Mouse (Mus musculus) stomach, embryonic 16.5 days (tissue): ENCODE measurements around the gene Gm49355. TPM values are rescaled to one million over a fixed set of nuclear protein-coding genes. Genes with fewer than 3 reads are reported as not detected.

Experiments
- ATAC-seq: fragments of 200-750 bp; cut with Nextera tagmentation; 2 replicates; pipeline ENCODE4 v1.8.0; 2017; ENCODE audit warnings: moderate number of reproducible peaks, moderate TSS enrichment; ENCODE audit not compliant: insufficient read depth, low FRiP score
- H3K27ac ChIP-seq: fragments of 300-500 bp; sonication (generic); 2 replicates; pipeline ENCODE4 v1.5.1; 2014; ENCODE audit warnings: low read length
- H3K27me3 ChIP-seq: fragments of 300-500 bp; sonication (generic); 2 replicates; pipeline ENCODE4 v1.6.1; 2014; ENCODE audit warnings: low read length, control low read depth, mixed read lengths; ENCODE audit not compliant: control insufficient read depth, insufficient read depth
- H3K36me3 ChIP-seq: fragments of 300-500 bp; sonication (generic); 2 replicates; pipeline ENCODE4 v1.6.1; 2014; ENCODE audit warnings: low read length; ENCODE audit not compliant: control insufficient read depth, insufficient read depth
- H3K4me1 ChIP-seq: fragments of 300-500 bp; sonication (generic); 2 replicates; pipeline ENCODE4 v1.6.1; 2014; ENCODE audit warnings: low read length, control low read depth, mixed read lengths; ENCODE audit not compliant: control insufficient read depth, insufficient read depth
- H3K4me2 ChIP-seq: fragments of 300-500 bp; sonication (generic); 2 replicates; pipeline ENCODE4 v1.6.1; 2014; ENCODE audit warnings: low read depth, low read length, mixed read lengths
- H3K4me3 ChIP-seq: fragments of 300-500 bp; sonication (generic); replicated peaks from 2 replicates; pipeline ENCODE4 v1.5.1; 2014; ENCODE audit warnings: mild to moderate bottlenecking, low read length
- H3K9ac ChIP-seq: fragments of 300-500 bp; sonication (generic); 2 replicates; pipeline ENCODE4 v1.6.1; 2014; ENCODE audit warnings: low read length
- H3K9me3 ChIP-seq: fragments of 300-500 bp; sonication (generic); replicated peaks from 2 replicates; pipeline ENCODE4 v1.6.1; 2016; ENCODE audit warnings: low read length, control low read depth; ENCODE audit not compliant: control insufficient read depth
- WGBS: fragments of 180-500 bp; shearing (Covaris S2); extraction: QIAGEN DNeasy Blood & Tissue Kit; methylation state at CpG from one replicate; pipeline ENCODE4 v1.1.7; 2014; 5-methylcytosine and 5-hydroxymethylcytosine counted together
- polyA plus RNA-seq: library from polyadenylated mRNA; unstranded; fragments of >200 nt; fragmentation: Nextera tagmentation; extraction: Ambion mirVana; gene quantifications from 2 replicates; pipeline ENCODE4 v1.2.1, GENCODE M21; 2015

The Gm49355 gene
- polyA plus RNA-seq, 1 experiment from 2014 or later: 0.15 TPM

DNA sequence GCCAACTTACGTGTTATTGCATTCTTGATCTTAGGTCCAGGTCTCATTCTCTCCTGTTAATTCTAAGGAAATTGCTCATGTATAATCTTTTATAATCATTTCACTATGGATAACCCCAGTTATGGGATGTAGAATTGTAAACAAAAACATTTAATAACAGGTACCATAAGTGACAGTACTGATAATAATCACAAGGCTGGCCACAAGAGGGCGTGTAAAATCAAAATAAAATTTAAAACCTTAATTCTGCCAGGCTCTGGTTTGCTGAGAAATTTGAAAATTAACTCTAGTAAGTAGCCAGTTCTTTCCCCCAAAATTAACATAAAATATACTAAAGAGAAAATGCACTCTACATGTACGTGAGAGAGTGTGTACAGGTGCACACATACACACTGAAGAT is 16.9 kb downstream of the Gm49355 start:
- Histone ChIP-seq H3K4me1 (no peaks in the 10 kb centered on the region; the same call in 1 of the 2 replicates), H3K4me2 (no peak overlapping the region), H3K27me3 (no peaks in the 10 kb centered on the region), H3K9me3 (no peaks in the 10 kb centered on the region), H3K36me3 (0 out of 2 replicates have a peak, but pooled peaks cover 5% of the 10 kb centered on the region), H3K27ac (no peak overlapping the region), H3K4me3 (no peak overlapping the region), H3K9ac (no peak overlapping the region)
- 66% methylated on average over 3 of the region's 3 CpGs for WGBS
- no peak for ATAC-seq

DNA sequence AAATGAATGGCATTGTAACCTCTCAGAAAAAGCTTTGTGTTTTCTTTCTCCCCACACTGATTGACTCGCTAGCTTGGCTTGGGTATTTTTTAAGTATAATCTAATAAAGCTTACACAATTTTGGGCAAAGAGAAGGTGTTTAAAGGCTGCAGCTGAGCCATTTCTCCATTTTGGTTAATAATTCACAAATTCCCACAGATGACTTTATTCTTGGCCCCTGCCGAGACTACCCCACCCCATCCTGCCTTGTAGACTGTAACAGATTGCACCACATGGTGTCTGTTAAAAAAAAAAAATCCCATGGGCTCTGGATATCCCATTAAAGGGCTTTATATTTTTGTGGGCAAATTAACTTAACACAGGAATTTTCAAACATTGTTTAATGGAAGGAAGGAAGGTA is 19.3 kb downstream of the Gm49355 start:
- no peak overlapping the region for H3K4me2 ChIP-seq
- no peaks in the 10 kb centered on the region for H3K9me3 ChIP-seq
- H3K36me3 ChIP-seq: 0 out of 2 replicates have a peak, but pooled peaks cover 4% of the 10 kb centered on the region
- 52% methylated on average over 2 of the region's 2 CpGs for WGBS
- H3K27me3 ChIP-seq: no peaks in the 10 kb centered on the region
- no peak overlapping the region for H3K9ac ChIP-seq
- ATAC-seq: no peak
- no peak overlapping the region for H3K27ac ChIP-seq
- no peaks in the 10 kb centered on the region; the same call in 1 of the 2 replicates for H3K4me1 ChIP-seq
- H3K4me3 ChIP-seq: no peak overlapping the region

DNA sequence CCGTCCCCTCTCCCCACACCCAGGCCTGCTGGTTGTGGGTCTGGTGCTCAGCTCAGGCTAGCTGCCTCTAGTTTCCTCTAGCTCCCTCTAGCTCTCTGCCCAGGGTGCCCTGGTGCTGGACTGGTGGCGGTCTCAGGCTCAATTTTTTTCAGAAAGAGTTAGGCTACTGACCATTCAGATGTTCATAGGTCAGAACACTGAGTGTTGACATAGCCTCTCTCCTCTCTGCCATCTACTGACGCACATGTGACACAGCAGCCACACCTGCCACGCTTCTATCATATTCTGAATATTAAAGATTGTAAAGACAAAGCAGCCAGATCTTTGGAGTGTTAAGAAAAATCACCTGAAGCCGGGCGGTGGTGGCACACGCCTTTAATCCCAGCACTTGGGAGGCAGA is 49.8 kb downstream of the Gm49355 start:
- Histone ChIP-seq H3K36me3 (no peaks in the 10 kb centered on the region), H3K27me3 (peaks cover 36% of the 10 kb centered on the region), H3K9ac (no peak overlapping the region), H3K27ac (no peak overlapping the region), H3K4me2 (no peak overlapping the region), H3K9me3 (no peaks in the 10 kb centered on the region), H3K4me1 (no peaks in the 10 kb centered on the region), H3K4me3 (no peak overlapping the region)
- WGBS: 78% methylated on average over 7 of the region's 7 CpGs
- no peak; the same call in 1 of the 2 replicates for ATAC-seq

DNA sequence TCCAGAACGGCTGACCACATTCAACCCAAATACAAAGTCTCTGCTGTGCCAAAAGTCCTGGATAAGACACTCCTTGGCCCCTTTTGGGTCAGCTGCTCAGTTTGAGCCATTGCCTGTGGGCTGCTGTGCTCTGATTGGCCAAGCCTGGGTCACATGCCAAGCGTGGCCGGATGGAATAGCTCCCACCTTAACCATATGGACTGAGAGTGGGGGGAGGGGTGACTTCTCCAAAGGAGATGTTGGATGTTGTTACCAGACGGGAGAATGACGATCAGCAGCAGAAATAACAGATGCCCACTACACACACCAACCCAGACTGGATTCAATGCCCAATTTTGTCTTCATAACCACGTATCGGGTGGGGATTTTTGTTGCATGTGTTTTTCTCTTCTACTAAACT is 51.1 kb downstream of the Gm49355 start:
- Histone ChIP-seq H3K9ac (no peak overlapping the region), H3K27ac (no peak overlapping the region), H3K4me2 (no peak overlapping the region), H3K4me1 (no peaks in the 10 kb centered on the region), H3K36me3 (no peaks in the 10 kb centered on the region), H3K27me3 (peaks cover 46% of the 10 kb centered on the region), H3K4me3 (no peak overlapping the region), H3K9me3 (no peaks in the 10 kb centered on the region)
- 40% methylated on average over 7 of the region's 7 CpGs for WGBS
- no peak for ATAC-seq

DNA sequence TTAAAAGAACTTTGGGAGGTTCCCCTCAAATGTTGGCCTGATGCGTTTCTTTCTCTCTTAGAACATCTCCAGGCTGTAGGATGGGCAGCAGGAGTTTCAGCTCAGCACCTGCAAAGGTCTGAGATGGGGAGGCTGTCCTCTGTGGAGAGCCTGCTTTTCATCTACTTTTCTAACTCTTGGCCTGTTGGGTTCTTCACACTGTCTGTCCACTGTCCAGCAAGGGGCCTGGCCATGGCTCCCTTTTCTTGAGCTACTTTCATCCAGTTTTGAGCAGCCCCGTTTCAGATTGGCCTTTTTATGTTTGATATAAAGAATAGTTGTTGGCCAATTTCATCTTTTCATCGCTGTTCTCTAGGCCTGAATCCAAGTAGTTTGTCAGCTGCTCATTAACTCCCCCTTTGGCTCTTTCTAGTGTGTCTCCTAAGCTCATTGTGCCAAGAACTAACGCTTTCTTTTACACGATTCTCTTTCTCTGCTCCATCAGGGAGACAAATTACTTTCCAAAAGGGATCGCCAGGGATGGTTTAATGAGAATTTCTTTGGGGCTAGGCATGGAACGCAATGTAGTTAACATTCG is 53.7 kb downstream of the Gm49355 start:
- 14% methylated on average over 8 of the region's 8 CpGs for WGBS
- H3K36me3 ChIP-seq: no peaks in the 10 kb centered on the region
- H3K9ac ChIP-seq: no peak overlapping the region
- H3K9me3 ChIP-seq: no peaks in the 10 kb centered on the region
- H3K4me2 ChIP-seq: no peak overlapping the region
- no peak for ATAC-seq
- no peak overlapping the region for H3K4me3 ChIP-seq
- peaks cover 5% of the 10 kb centered on the region; the same call in 1 of the 2 replicates for H3K4me1 ChIP-seq
- no peak overlapping the region for H3K27ac ChIP-seq
- peaks cover 70% of the 10 kb centered on the region for H3K27me3 ChIP-seq

DNA sequence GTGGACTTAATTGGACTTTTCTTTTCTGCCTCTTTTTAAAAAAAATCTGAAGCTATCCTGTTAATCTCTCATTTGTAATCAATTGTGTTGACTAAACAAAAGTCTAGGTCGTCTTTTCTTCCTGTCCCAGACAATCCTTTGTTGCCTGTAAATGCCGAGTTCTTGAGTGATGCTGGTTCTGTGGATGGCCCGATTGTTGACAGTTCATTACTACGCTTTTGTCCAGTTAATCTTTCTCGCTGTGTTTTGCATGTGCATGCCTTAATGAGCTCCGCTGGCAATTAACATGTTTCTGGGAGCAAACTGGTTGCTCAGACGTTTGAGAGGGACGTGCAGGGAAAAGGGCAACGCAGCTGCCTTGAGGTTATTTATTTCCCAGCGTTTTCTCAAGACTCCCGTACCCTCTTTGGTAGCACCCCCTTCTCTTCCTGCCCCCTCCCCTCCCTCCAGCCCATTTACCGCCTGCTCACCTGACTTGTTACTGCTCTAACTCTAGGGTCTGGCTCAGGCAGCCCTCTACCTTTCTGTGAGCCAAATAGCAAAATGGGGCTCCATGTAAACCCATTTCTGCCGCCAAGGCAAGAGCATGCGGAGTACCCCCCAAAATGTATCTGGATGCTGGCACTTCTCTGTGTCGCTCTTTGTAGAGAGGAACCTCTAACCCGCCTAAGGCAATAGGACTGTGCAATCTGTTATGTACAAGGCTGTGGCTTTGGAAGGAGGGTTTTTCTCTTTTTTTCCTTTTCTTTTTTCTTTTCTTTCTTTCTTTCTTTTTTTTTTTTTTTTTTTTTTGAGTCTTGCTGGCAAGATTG is 54.4 kb downstream of the Gm49355 start:
- H3K27me3 ChIP-seq: peaks cover 77% of the 10 kb centered on the region
- H3K36me3 ChIP-seq: no peaks in the 10 kb centered on the region
- H3K27ac ChIP-seq: no peak overlapping the region
- H3K4me3 ChIP-seq: no peak overlapping the region
- no peak for ATAC-seq
- H3K4me1 ChIP-seq: peaks cover 5% of the 10 kb centered on the region; the same call in 1 of the 2 replicates
- H3K9me3 ChIP-seq: no peaks in the 10 kb centered on the region
- WGBS: 5% methylated on average over 16 of the region's 16 CpGs
- no peak overlapping the region for H3K9ac ChIP-seq
- no peak overlapping the region for H3K4me2 ChIP-seq

DNA sequence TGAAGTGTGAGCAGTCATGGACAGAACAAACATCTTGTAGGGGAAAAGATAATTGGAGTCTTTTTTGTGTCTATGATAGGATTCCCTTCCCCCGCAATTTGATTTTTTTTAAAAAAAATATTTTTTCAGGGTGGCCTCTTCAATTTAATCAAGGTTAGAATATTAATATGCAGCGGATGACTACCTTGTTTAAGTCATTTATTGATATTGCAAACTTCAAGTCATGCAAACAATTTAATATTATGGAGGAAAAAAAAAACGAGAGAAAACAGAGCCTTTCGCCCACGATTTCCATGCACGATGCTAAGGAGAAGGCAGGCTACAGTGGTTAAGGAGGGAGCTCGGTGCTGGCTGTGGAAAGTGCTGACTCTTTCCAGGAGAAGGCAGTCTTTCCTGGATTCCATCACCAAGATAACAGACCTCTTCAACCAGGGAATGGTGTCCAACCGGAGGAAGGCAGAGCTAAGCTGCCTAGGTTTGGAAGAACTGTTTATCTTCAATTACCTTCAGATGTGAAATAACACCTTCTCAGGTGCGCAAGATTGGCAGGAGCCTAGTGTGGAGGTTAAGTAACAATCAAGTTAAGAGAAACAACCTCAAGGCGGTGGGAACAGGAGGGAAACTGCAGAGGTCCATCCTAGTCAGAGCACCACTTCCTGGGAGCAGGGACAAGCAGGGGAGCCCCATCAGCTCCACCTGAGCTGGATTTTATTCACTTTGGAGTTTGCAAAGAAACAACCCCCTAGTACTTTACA is 55.2 kb downstream of the Gm49355 start:
- no peak overlapping the region for H3K4me3 ChIP-seq
- WGBS: 3% methylated on average over 10 of the region's 10 CpGs
- no peak overlapping the region for H3K9ac ChIP-seq
- H3K4me2 ChIP-seq: no peak overlapping the region
- H3K4me1 ChIP-seq: peaks cover 5% of the 10 kb centered on the region; the same call in 1 of the 2 replicates
- no peaks in the 10 kb centered on the region for H3K9me3 ChIP-seq
- no peak for ATAC-seq
- peaks cover 85% of the 10 kb centered on the region for H3K27me3 ChIP-seq
- H3K36me3 ChIP-seq: no peaks in the 10 kb centered on the region
- H3K27ac ChIP-seq: no peak overlapping the region

DNA sequence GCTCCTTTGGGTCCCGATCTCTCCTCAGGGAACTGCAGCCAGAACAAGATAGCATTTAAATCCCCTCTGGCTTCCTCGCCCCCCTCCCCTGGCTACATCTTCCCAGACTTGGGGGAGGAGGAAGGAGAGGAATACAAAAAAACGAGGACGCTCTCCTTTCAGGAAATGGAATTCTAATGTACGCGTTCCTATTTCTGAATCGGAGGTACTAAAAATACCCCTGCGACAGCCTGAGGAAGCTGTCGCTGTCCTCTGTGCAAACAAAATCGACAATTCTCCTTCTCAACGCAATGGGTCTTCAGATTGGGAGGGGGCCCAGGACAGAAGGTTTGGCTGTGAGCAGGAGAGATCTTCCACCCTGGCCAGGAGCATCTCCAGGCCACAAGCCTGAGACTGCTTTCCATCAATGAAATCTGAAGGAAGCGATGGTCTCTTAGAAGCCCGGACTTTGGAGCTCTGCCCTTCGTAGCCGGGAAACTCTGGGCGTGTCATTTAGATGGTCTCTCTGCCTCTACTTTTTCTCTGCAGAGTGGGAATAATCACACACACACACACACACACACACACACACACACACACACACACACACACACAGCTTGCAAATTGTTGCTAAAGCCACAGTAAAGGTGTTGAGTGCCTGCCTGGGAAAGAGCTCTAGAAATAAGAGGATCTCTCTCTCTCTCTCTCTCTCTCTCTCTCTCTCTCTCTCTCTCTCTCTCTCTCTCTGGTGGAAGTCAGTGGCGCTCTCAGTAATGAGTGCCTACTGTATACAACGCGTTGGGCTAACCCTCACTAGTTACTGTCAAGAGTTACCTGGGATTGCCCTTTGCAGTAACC is 56.7 kb downstream of the Gm49355 start:
- no peak overlapping the region for H3K9ac ChIP-seq
- H3K4me2 ChIP-seq: no peak overlapping the region
- no peak overlapping the region for H3K27ac ChIP-seq
- H3K36me3 ChIP-seq: no peaks in the 10 kb centered on the region
- H3K27me3 ChIP-seq: peaks cover 95% of the 10 kb centered on the region
- H3K4me1 ChIP-seq: peaks cover 13% of the 10 kb centered on the region
- no peaks in the 10 kb centered on the region for H3K9me3 ChIP-seq
- 2% methylated on average over 19 of the region's 19 CpGs for WGBS
- no peak for ATAC-seq
- no peak overlapping the region for H3K4me3 ChIP-seq
